Mouse (Mus musculus) midbrain, embryonic 15.5 days (tissue): ENCODE data around the gene Etv3. TPM values are rescaled to one million over a fixed set of nuclear protein-coding genes. Genes with fewer than 3 reads are reported as not detected.
"Not testable (repeated sequence)": the region's sequence is repeated elsewhere in the genome, so short reads cannot be mapped to it uniquely, and the experiment has no call there.

ENCODE experiments used
- ATAC-seq: fragments of 200-750 bp; cut with Nextera tagmentation; replicated peaks from 2 replicates; pipeline ENCODE4 v1.8.0; 2017; ENCODE audit warnings: moderate TSS enrichment
- H3K27ac ChIP-seq: fragments of 300-500 bp; sonication (generic); 2 replicates; pipeline ENCODE4 v1.5.1; 2015; ENCODE audit warnings: mild to moderate bottlenecking, inconsistent platforms
- H3K27me3 ChIP-seq: fragments of 300-500 bp; sonication (generic); replicated peaks from 2 replicates; pipeline ENCODE4 v1.6.1; 2015; ENCODE audit warnings: inconsistent platforms
- H3K36me3 ChIP-seq: fragments of 300-500 bp; sonication (generic); replicated peaks from 2 replicates; pipeline ENCODE4 v1.6.1; 2015; ENCODE audit warnings: inconsistent platforms
- H3K4me1 ChIP-seq: fragments of 300-500 bp; sonication (generic); 2 replicates; pipeline ENCODE4 v1.6.1; 2015; ENCODE audit warnings: inconsistent platforms
- H3K4me2 ChIP-seq: fragments of 300-500 bp; sonication (generic); 2 replicates; pipeline ENCODE4 v1.6.1; 2015; ENCODE audit warnings: inconsistent platforms, mild to moderate bottlenecking, moderate library complexity
- H3K4me3 ChIP-seq: fragments of 300-500 bp; sonication (generic); 2 replicates; pipeline ENCODE4 v1.5.1; 2015; ENCODE audit warnings: mild to moderate bottlenecking, inconsistent platforms
- H3K9ac ChIP-seq: fragments of 300-500 bp; sonication (generic); 2 replicates; pipeline ENCODE4 v1.6.1; 2015; ENCODE audit warnings: mild to moderate bottlenecking, inconsistent platforms
- H3K9me3 ChIP-seq: fragments of 300-500 bp; sonication (generic); 2 replicates; pipeline ENCODE4 v1.6.1; 2016; ENCODE audit warnings: inconsistent platforms
- WGBS: fragments of 180-500 bp; shearing (Covaris S2); methylation state at CpG from one replicate; pipeline ENCODE4 v1.1.7; 2015; ENCODE audit warnings: mixed read lengths; 5-methylcytosine and 5-hydroxymethylcytosine counted together
- polyA plus RNA-seq: library from polyadenylated mRNA; unstranded; fragments of >200 nt; fragmentation: Nextera tagmentation; extraction: Ambion mirVana; gene quantifications from 2 replicates; pipeline ENCODE4 v1.2.1, GENCODE M21; 2015

The Etv3 gene
- polyA plus RNA-seq = 11.3 and 11.6 TPM in 2 replicates

GRCm38 (mm10) chr3:87525043-87525836 lies at the start of gene Etv3:
Gene Etv3 (plus strand): TSS chr3:87525407.
- peak within 1 kb of the TSS; percentile 80 for H3K4me2 ChIP-seq
- peak within 1 kb of the TSS; percentile 99 for H3K9ac ChIP-seq
- no peaks in the 10 kb centered on the region for H3K27me3 ChIP-seq
- H3K4me1 ChIP-seq = peaks cover 18% of the 10 kb centered on the region
- H3K36me3 ChIP-seq = peaks cover 9% of the 10 kb centered on the region; the same call in 1 of the 2 replicates
- H3K27ac ChIP-seq = peak within 1 kb of the TSS; percentile 92
- 4% methylated on average over 64 of the region's 64 CpGs for WGBS
- H3K9me3 ChIP-seq = no peaks in the 10 kb centered on the region
- peak within 1 kb of the TSS; percentile 92 for H3K4me3 ChIP-seq
- peak; percentile 99 for ATAC-seq

- not testable (repeated sequence) for H3K36me3 ChIP-seq, ATAC-seq, H3K27ac ChIP-seq, H3K4me3 ChIP-seq, H3K4me1 ChIP-seq, H3K27me3 ChIP-seq, H3K9me3 ChIP-seq, H3K9ac ChIP-seq, H3K4me2 ChIP-seq
- WGBS = 85% methylated on average over 3 of the region's 3 CpGs
Observed at GRCm38 (mm10) chr3:87477948-87478347, 47.3 kb upstream of the Etv3 start.

GRCm38 (mm10) chr3:87478596-87478995 lies 46.6 kb upstream of the Etv3 start:
- H3K4me3 ChIP-seq, ATAC-seq, H3K4me2 ChIP-seq, H3K36me3 ChIP-seq, H3K27me3 ChIP-seq, H3K9ac ChIP-seq, H3K4me1 ChIP-seq, H3K27ac ChIP-seq, H3K9me3 ChIP-seq: not testable (repeated sequence)
- WGBS = 83% methylated on average over 6 of the region's 6 CpGs

DNA sequence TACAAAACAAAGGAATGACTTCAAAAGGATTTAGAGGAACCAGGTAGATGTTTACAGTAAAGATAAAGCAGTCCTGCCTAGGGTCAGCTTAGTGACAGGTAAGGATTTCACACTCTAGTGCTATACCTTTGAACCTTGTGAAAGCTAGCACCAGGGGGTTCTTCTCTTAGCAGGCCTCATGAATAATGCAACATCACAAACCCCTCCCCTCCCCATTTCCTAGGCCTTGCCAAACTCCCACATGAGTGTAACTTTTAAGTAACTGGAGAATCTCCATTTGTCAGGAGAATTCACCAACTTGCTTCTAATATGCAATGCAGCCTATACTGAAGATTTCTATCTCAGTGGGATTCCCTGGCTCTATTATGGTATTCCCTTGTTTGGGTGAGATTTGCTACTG lies 46.0 kb upstream of the Etv3 start:
- H3K27me3 ChIP-seq, H3K9me3 ChIP-seq, H3K4me3 ChIP-seq, H3K27ac ChIP-seq, ATAC-seq, H3K4me2 ChIP-seq, H3K4me1 ChIP-seq, H3K36me3 ChIP-seq, H3K9ac ChIP-seq: not testable (repeated sequence)

DNA sequence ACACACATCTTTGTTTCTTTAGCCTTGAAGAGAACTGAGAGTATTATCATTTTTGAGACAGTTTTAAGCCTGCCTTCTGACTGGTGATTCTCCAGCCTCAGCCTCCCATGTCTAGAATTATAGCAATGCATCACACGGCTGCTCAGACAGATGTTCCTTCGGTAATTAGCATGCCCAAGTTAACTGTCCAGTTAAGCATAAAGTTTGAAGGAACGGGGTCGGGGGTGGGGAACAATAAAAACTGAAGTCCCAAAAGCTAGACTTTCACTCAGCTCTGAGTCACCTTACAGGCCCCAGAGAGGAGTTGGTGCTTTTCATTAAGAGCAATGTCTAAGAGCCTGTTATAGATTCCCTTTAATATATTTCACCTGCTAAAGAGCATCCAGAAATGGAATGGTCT lies 37.8 kb upstream of the Etv3 start:
- no peak overlapping the region for H3K4me2 ChIP-seq
- no peak overlapping the region for H3K4me3 ChIP-seq
- no peaks in the 10 kb centered on the region for H3K4me1 ChIP-seq
- no peaks in the 10 kb centered on the region for H3K9me3 ChIP-seq
- H3K27ac ChIP-seq = no peak overlapping the region
- no peak for ATAC-seq
- WGBS = 84% methylated on average over 4 of the region's 4 CpGs
- no peak overlapping the region for H3K9ac ChIP-seq
- H3K36me3 ChIP-seq = no peaks in the 10 kb centered on the region
- H3K27me3 ChIP-seq = no peaks in the 10 kb centered on the region

- 47% methylated on average over 2 of the region's 2 CpGs for WGBS
- no peak overlapping the region for H3K27ac ChIP-seq
- no peaks in the 10 kb centered on the region for H3K4me1 ChIP-seq
- H3K4me3 ChIP-seq = no peak overlapping the region
- H3K27me3 ChIP-seq = no peaks in the 10 kb centered on the region
- no peak for ATAC-seq
- H3K9ac ChIP-seq = no peak overlapping the region
- H3K9me3 ChIP-seq = no peaks in the 10 kb centered on the region
- no peaks in the 10 kb centered on the region for H3K36me3 ChIP-seq
- H3K4me2 ChIP-seq = no peak overlapping the region
Observed at GRCm38 (mm10) chr3:87487911-87488310, 37.3 kb upstream of the Etv3 start.

GRCm38 (mm10) chr3:87498266-87498665 lies 26.9 kb upstream of the Etv3 start:
- Histone ChIP-seq H3K27me3 (no peaks in the 10 kb centered on the region), H3K27ac (no peak overlapping the region), H3K4me2 (no peak overlapping the region), H3K4me1 (no peaks in the 10 kb centered on the region), H3K9me3 (no peaks in the 10 kb centered on the region), H3K36me3 (no peaks in the 10 kb centered on the region), H3K4me3 (no peak overlapping the region), H3K9ac (no peak overlapping the region)
- 83% methylated on average over 9 of the region's 9 CpGs for WGBS
- no peak for ATAC-seq

DNA sequence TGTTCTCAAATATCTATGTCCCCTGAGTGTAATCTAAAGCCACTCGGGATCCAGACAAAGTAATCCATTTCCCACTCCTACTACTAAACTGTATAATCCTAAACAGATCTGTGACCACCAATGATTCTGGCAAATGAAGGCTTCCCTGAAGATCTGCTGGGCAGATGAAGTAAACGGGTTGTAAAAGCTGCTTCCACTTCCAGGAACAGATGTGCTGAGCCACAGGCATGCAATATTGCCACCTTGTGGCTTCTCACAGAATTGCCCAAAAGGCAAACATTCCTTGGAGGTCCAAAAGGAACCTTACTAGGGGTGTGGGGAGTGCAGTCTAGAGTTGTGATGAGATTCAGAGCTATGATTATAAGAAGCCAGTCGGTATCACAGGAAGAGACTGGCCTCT lies 26.1 kb upstream of the Etv3 start:
- H3K9ac ChIP-seq = no peak overlapping the region
- no peak overlapping the region for H3K4me3 ChIP-seq
- no peaks in the 10 kb centered on the region for H3K9me3 ChIP-seq
- no peaks in the 10 kb centered on the region for H3K36me3 ChIP-seq
- H3K27ac ChIP-seq = no peak overlapping the region
- no peak overlapping the region for H3K4me2 ChIP-seq
- H3K27me3 ChIP-seq = 0 out of 2 replicates have a peak, but pooled peaks cover 2% of the 10 kb centered on the region
- WGBS = 22% methylated on average over 3 of the region's 3 CpGs
- H3K4me1 ChIP-seq = no peaks in the 10 kb centered on the region
- ATAC-seq = peak; percentile 54; the same call in 1 of the 2 replicates

DNA sequence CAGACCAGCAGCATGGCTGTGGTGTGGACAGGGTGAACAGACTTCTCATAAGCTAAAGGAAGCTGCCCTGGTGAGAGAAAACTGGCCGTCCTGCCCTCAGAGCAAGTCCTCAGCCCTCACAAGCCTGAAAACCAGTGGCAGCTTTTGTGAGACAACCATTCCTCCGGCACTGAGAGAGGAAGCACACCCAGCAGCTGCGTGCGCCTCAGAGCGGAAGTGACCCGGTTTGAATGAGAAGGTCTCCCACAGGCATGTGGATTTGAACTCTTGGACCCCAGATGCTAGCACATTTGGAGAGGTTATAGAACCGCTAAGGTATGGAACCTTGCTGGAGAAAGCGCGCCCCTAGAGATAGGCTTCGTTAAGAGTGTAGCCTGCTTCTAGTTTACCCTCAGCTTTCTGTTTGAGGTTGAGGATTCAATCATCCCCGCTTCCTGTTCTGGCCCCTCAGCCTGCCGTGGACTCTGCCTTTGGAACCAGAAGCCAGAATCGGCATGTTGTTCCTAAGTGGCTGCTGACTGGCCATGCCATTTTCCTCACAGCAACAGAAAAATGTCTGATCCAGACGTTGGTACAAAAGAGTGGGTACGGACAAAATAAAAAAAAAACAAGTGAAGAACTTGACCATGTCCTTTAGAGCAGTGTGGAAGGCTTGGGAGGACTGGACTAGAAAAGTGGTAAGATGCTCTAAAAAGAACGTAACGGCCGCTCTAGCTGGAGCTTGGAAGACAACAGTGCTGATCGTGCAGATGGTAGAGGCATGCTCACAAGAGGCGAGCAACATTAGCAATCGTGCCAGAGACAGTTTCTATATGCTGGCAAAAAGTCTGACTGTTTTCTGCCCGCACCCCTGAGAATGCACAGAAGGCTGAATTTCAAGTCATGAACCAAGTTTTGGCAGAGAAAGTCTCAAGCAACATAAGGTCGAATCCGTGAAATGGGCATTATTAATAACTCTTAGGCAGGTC lies 24.8 kb upstream of the Etv3 start:
- H3K4me2 ChIP-seq = no peak overlapping the region
- H3K9ac ChIP-seq = no peak overlapping the region
- no peaks in the 10 kb centered on the region for H3K36me3 ChIP-seq
- ATAC-seq = no peak
- WGBS = 83% methylated on average over 24 of the region's 24 CpGs
- H3K27me3 ChIP-seq = 0 out of 2 replicates have a peak, but pooled peaks cover 2% of the 10 kb centered on the region
- no peak overlapping the region for H3K4me3 ChIP-seq
- H3K9me3 ChIP-seq = no peaks in the 10 kb centered on the region
- peaks cover 3% of the 10 kb centered on the region; the same call in 1 of the 2 replicates for H3K4me1 ChIP-seq
- H3K27ac ChIP-seq = no peak overlapping the region

DNA sequence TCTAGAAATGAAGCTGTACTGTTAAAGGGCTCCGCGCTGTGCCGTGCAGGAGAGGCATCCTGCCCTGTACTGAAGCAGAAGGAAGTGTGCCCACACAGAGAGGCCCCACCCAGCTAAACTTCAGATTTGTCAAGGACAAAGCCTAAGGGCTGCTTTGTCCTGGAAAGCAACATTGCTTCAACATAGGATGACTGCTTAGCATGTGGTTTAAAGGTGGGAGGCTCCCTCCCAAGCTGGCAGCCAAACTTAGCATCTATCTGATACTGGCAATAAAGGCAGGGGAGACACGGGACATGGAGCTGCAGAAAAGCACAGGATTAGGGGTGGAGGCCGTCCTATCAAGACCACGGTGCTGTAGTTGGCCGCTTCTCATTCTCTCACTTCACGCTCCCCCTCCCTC lies 24.1 kb upstream of the Etv3 start:
- Histone ChIP-seq H3K9me3 (no peaks in the 10 kb centered on the region), H3K36me3 (no peaks in the 10 kb centered on the region), H3K4me1 (peaks cover 3% of the 10 kb centered on the region; the same call in 1 of the 2 replicates), H3K27ac (no peak overlapping the region), H3K27me3 (0 out of 2 replicates have a peak, but pooled peaks cover 2% of the 10 kb centered on the region), H3K4me2 (no peak overlapping the region), H3K4me3 (no peak overlapping the region), H3K9ac (no peak overlapping the region)
- ATAC-seq = no peak
- WGBS = 58% methylated on average over 8 of the region's 8 CpGs

- Histone ChIP-seq H3K9ac (no peak overlapping the region), H3K4me1 (peaks cover 3% of the 10 kb centered on the region; the same call in 1 of the 2 replicates), H3K4me2 (no peak overlapping the region), H3K36me3 (no peaks in the 10 kb centered on the region), H3K9me3 (no peaks in the 10 kb centered on the region), H3K4me3 (no peak overlapping the region), H3K27ac (no peak overlapping the region), H3K27me3 (0 out of 2 replicates have a peak, but pooled peaks cover 2% of the 10 kb centered on the region)
- 92% methylated on average over 6 of the region's 6 CpGs for WGBS
- no peak for ATAC-seq
Observed at GRCm38 (mm10) chr3:87502771-87503170, 22.4 kb upstream of the Etv3 start.

DNA sequence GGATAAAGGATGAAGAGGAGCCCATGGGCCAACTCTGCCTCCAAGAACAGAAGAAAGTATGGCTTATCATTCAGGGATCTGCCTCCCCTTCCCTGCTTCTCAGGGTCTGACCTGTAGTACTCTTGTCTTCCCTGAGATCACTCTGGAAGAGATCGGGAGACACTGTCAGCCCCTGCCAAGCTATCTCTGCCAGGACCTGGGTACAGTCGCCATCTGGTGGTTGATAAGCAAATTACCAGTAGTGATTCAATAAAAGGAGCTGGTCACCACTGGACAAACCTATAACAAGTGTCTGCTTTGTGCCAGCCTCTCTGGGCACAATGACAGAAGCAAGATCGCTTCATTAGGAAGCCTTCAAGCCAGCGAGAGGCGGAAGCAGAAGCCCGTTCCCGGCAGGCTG lies 20.9 kb upstream of the Etv3 start:
- H3K4me1 ChIP-seq = peaks cover 9% of the 10 kb centered on the region
- no peak overlapping the region for H3K27ac ChIP-seq
- H3K4me3 ChIP-seq = no peak overlapping the region
- no peak overlapping the region for H3K9ac ChIP-seq
- peak; percentile 71 for ATAC-seq
- 0 out of 2 replicates have a peak, but pooled peaks cover 2% of the 10 kb centered on the region for H3K27me3 ChIP-seq
- H3K9me3 ChIP-seq = no peaks in the 10 kb centered on the region
- 21% methylated on average over 7 of the region's 7 CpGs for WGBS
- H3K36me3 ChIP-seq = no peaks in the 10 kb centered on the region
- H3K4me2 ChIP-seq = no peak overlapping the region
